Mouse (Mus musculus): ENCODE results near the gene Dalrd3. TPM values are rescaled to one million over a fixed set of nuclear protein-coding genes. Genes with fewer than 3 reads are reported as not detected.

Gene Dalrd3
- polyA plus RNA-seq, 1 experiment from 2014 or later, result 200 TPM

GRCm38 (mm10) chr9:108571401-108571973 is 1.8 kb downstream of the Dalrd3 start:
- H3K36me3 ChIP-seq (ENCODE audit: insufficient read depth, low read length), result peaks cover 40% of the 10 kb centered on the region
- no peak overlapping the region for H3K27ac ChIP-seq (ENCODE audit: low read length)
- no peak for ATAC-seq (ENCODE audit: low FRiP score, low TSS enrichment)
- H3K9me3 ChIP-seq (ENCODE audit: low read length), result no peaks in the 10 kb centered on the region
- H3K4me2 ChIP-seq (replicated peaks; ENCODE audit: low read depth, low read length), result no peak overlapping the region
- no peaks in the 10 kb centered on the region for H3K27me3 ChIP-seq (ENCODE audit: insufficient read depth, low read length)
- WGBS, result 92% methylated on average over 16 of the region's 16 CpGs
- no peak overlapping the region for H3K4me3 ChIP-seq (ENCODE audit: low read length)
- H3K4me1 ChIP-seq (ENCODE audit: insufficient read depth, low read length), result peaks cover 26% of the 10 kb centered on the region
- no peak overlapping the region for H3K9ac ChIP-seq (replicated peaks; ENCODE audit: low read length)

- Histone ChIP-seq H3K4me1 (ENCODE audit: insufficient read depth, low read length) (peaks cover 33% of the 10 kb centered on the region), H3K9me3 (ENCODE audit: low read length) (no peaks in the 10 kb centered on the region), H3K36me3 (ENCODE audit: insufficient read depth, low read length) (peaks cover 40% of the 10 kb centered on the region), H3K27me3 (ENCODE audit: insufficient read depth, low read length) (no peaks in the 10 kb centered on the region), H3K9ac (replicated peaks; ENCODE audit: low read length) (no peak overlapping the region), H3K27ac (ENCODE audit: low read length) (no peak overlapping the region), H3K4me2 (replicated peaks; ENCODE audit: low read depth, low read length) (no peak overlapping the region), H3K4me3 (ENCODE audit: low read length) (no peak overlapping the region)
- WGBS, result 74% methylated on average over 10 of the region's 10 CpGs
- ATAC-seq (ENCODE audit: low FRiP score, low TSS enrichment), result no peak
Observed at GRCm38 (mm10) chr9:108572321-108572720, 2.6 kb downstream of the Dalrd3 start.

GRCm38 (mm10) chr9:108573774-108574690 is 4.3 kb downstream of the Dalrd3 start:
- Histone ChIP-seq H3K9me3 (ENCODE audit: low read length) (no peaks in the 10 kb centered on the region), H3K9ac (replicated peaks; ENCODE audit: low read length) (no peak overlapping the region), H3K36me3 (ENCODE audit: insufficient read depth, low read length) (peaks cover 40% of the 10 kb centered on the region), H3K27me3 (ENCODE audit: insufficient read depth, low read length) (no peaks in the 10 kb centered on the region), H3K4me2 (replicated peaks; ENCODE audit: low read depth, low read length) (no peak overlapping the region), H3K4me3 (ENCODE audit: low read length) (no peak overlapping the region), H3K4me1 (ENCODE audit: insufficient read depth, low read length) (peaks cover 26% of the 10 kb centered on the region), H3K27ac (ENCODE audit: low read length) (no peak overlapping the region)
- ATAC-seq (ENCODE audit: low FRiP score, low TSS enrichment), result no peak
- WGBS, result 59% methylated on average over 25 of the region's 26 CpGs

- Histone ChIP-seq H3K9ac (replicated peaks; ENCODE audit: low read length) (no peak overlapping the region), H3K4me2 (replicated peaks; ENCODE audit: low read depth, low read length) (no peak overlapping the region), H3K27me3 (ENCODE audit: insufficient read depth, low read length) (no peaks in the 10 kb centered on the region), H3K4me1 (ENCODE audit: insufficient read depth, low read length) (peaks cover 28% of the 10 kb centered on the region), H3K4me3 (ENCODE audit: low read length) (no peak overlapping the region), H3K27ac (ENCODE audit: low read length) (no peak overlapping the region), H3K9me3 (ENCODE audit: low read length) (no peaks in the 10 kb centered on the region), H3K36me3 (ENCODE audit: insufficient read depth, low read length) (peaks cover 40% of the 10 kb centered on the region)
- no peak for ATAC-seq (ENCODE audit: low FRiP score, low TSS enrichment)
- WGBS, result 91% methylated on average over 12 of the region's 12 CpGs
Observed at GRCm38 (mm10) chr9:108574921-108575320, 5.2 kb downstream of the Dalrd3 start.

GRCm38 (mm10) chr9:108575321-108576297 is 5.9 kb downstream of the Dalrd3 start:
- H3K27me3 ChIP-seq (ENCODE audit: insufficient read depth, low read length), result no peaks in the 10 kb centered on the region
- no peak overlapping the region for H3K27ac ChIP-seq (ENCODE audit: low read length)
- H3K36me3 ChIP-seq (ENCODE audit: insufficient read depth, low read length), result peaks cover 40% of the 10 kb centered on the region
- no peak overlapping the region for H3K4me2 ChIP-seq (replicated peaks; ENCODE audit: low read depth, low read length)
- no peak overlapping the region for H3K9ac ChIP-seq (replicated peaks; ENCODE audit: low read length)
- no peaks in the 10 kb centered on the region for H3K9me3 ChIP-seq (ENCODE audit: low read length)
- 77% methylated on average over 37 of the region's 37 CpGs for WGBS
- ATAC-seq (ENCODE audit: low FRiP score, low TSS enrichment), result no peak
- peaks cover 28% of the 10 kb centered on the region for H3K4me1 ChIP-seq (ENCODE audit: insufficient read depth, low read length)
- no peak overlapping the region for H3K4me3 ChIP-seq (ENCODE audit: low read length)

GRCm38 (mm10) chr9:108577025-108577424 is 7.3 kb downstream of the Dalrd3 start:
- no peaks in the 10 kb centered on the region for H3K9me3 ChIP-seq (ENCODE audit: low read length)
- peaks cover 28% of the 10 kb centered on the region for H3K36me3 ChIP-seq (ENCODE audit: insufficient read depth, low read length)
- H3K9ac ChIP-seq (replicated peaks; ENCODE audit: low read length), result peak overlapping the region; percentile 96
- 41% methylated on average over 6 of the region's 6 CpGs for WGBS
- H3K4me2 ChIP-seq (replicated peaks; ENCODE audit: low read depth, low read length), result peak overlapping the region; percentile 87
- H3K4me3 ChIP-seq (ENCODE audit: low read length), result peak overlapping the region; percentile 81
- ATAC-seq (ENCODE audit: low FRiP score, low TSS enrichment), result no peak
- peaks cover 24% of the 10 kb centered on the region for H3K4me1 ChIP-seq (ENCODE audit: insufficient read depth, low read length)
- H3K27me3 ChIP-seq (ENCODE audit: insufficient read depth, low read length), result no peaks in the 10 kb centered on the region
- 0 out of 2 replicates have a peak overlapping the region, but pooled peaks have one; percentile 22 for H3K27ac ChIP-seq (ENCODE audit: low read length)

GRCm38 (mm10) chr9:108577934-108578544 is 8.4 kb downstream of the Dalrd3 start:
- Histone ChIP-seq H3K9me3 (ENCODE audit: low read length) (no peaks in the 10 kb centered on the region), H3K9ac (replicated peaks; ENCODE audit: low read length) (peak overlapping the region; percentile 96), H3K27ac (ENCODE audit: low read length) (peak overlapping the region; percentile 94), H3K36me3 (ENCODE audit: insufficient read depth, low read length) (peaks cover 18% of the 10 kb centered on the region; the same call in 1 of the 2 replicates), H3K4me2 (replicated peaks; ENCODE audit: low read depth, low read length) (peak overlapping the region; percentile 87), H3K4me3 (ENCODE audit: low read length) (peak overlapping the region; percentile 81), H3K27me3 (ENCODE audit: insufficient read depth, low read length) (no peaks in the 10 kb centered on the region), H3K4me1 (ENCODE audit: insufficient read depth, low read length) (peaks cover 24% of the 10 kb centered on the region)
- ATAC-seq (ENCODE audit: low FRiP score, low TSS enrichment), result no peak; the same call in 1 of the 2 replicates
- 0% methylated on average over 23 of the region's 24 CpGs for WGBS

GRCm38 (mm10) chr9:108578545-108579343 is 9.1 kb downstream of the Dalrd3 start, which contains the start of gene Wdr6:
Wdr6 (minus strand) TSS chr9:108578739.
- peak; percentile 97 for ATAC-seq (ENCODE audit: low FRiP score, low TSS enrichment)
- peak within 1 kb of the TSS; percentile 81 for H3K4me3 ChIP-seq (ENCODE audit: low read length)

More at GRCm38 (mm10) chr9:108578545-108579343, 9.1 kb downstream of the Dalrd3 start, which contains the start of gene Wdr6:
- WGBS, result 4% methylated on average over 51 of the region's 51 CpGs
- Histone ChIP-seq H3K27ac (ENCODE audit: low read length) (peak within 1 kb of the TSS; percentile 94), H3K4me2 (replicated peaks; ENCODE audit: low read depth, low read length) (peak within 1 kb of the TSS; percentile 87), H3K9me3 (ENCODE audit: low read length) (no peaks in the 10 kb centered on the region), H3K27me3 (ENCODE audit: insufficient read depth, low read length) (no peaks in the 10 kb centered on the region), H3K4me1 (ENCODE audit: insufficient read depth, low read length) (peaks cover 24% of the 10 kb centered on the region), H3K9ac (replicated peaks; ENCODE audit: low read length) (peak within 1 kb of the TSS; percentile 96), H3K36me3 (ENCODE audit: insufficient read depth, low read length) (peaks cover 11% of the 10 kb centered on the region; the same call in 1 of the 2 replicates)

All from kidney, embryonic 16.5 days (tissue).